Mouse (Mus musculus) frontal cortex, postnatal 36 days (tissue): ENCODE measurements at regions not wholly inside any gene's neighbourhood (a gene's known extent, or its start where the extent isn't known, plus 50 kb on each side); places are given as distances from the start of the nearest gene placed in this dataset.

Experiments
- DNase-seq, 2 experiments: peaks; one replicate each; pipeline ENCODE4 v3.0.0; 2022; ENCODE audit warnings: low spot score in 2 of 2

DNA sequence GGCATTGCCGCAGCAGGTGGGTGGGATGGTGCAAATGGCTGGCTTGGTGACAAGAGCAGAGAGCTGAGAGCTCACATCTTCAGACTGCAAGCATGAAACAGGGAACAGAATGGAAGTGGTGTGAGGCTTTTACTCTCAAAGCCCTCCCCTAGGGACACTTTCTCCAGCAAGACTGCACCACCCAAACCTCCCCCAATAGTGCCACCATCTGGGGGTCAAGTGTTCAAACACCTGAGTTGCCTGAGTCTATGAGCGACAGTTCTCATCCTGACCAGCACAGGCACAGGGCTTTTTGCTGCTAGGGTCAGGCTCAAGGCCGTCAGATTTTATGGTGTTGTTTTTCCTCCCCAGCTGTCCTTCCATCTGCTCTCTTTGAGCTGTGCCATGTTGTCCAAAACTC lies 337.9 kb upstream of the Eif4g2 start:
- no peak for DNase-seq

- DNase-seq: no peak
Measured at GRCm38 (mm10) chr7:111417735-111418134, 334.9 kb upstream of the Eif4g2 start.

DNA sequence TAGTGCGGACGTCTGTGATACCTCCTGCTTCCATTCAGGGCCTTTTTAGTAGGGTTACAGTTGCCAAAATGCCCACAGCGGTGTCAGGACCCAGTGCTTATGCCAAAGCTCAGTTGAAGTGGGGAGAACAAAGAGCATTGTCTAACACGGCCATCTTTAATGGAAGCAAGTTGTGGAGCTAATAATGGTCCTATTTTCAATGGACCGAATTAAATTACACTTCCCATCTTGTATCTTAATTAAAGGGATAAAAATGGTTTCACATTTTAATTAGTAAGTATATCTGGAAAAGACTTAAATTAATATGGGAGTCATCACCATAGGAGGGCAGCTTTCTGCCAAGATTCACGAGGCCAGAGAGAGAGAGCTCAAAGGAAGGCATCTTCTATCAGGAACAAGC lies 333.2 kb upstream of the Eif4g2 start:
- no peak for DNase-seq

DNA sequence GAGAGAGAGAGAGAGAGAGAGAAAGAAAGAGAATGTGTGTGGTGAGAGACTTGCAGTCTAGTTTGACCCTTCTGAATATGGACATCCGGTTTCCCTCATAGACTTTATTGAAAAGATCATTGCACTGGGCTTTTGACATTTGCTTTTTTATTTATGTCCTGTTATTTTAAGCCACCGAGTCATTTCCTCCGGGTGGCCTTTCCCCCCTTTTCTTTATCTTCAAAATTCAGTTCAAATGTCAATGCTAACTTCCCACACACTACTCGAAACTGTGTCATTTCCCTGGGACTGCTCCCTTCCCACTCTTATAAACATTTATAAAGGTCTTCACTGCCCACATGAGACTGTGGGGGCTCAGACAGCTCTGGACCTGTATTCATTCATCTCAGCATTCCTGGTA lies 330.9 kb upstream of the Eif4g2 start:
- no peak for DNase-seq

DNA sequence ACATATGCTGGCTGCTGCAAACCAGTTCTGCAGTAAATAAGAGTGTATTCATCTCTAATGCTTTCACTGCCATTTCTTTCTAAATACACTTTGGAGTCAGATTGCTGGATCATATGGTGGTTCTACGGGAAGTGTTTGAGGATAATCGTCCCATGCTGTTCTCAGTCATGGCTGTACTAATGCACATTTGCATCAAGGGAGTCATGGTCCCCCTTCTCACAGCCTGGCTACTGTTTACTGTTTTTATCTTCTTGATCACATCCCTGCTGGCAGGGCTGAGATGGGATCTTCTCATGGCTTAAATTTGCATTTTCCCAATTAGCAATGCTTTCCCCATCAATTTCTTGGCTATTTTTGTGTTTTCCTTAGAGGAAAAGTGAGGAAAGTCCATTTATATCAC lies 330.1 kb upstream of the Eif4g2 start:
- DNase-seq: no peak

- peak; percentile 19 to 45 for DNase-seq
Measured at GRCm38 (mm10) chr7:111411386-111411960, 328.6 kb upstream of the Eif4g2 start.

DNA sequence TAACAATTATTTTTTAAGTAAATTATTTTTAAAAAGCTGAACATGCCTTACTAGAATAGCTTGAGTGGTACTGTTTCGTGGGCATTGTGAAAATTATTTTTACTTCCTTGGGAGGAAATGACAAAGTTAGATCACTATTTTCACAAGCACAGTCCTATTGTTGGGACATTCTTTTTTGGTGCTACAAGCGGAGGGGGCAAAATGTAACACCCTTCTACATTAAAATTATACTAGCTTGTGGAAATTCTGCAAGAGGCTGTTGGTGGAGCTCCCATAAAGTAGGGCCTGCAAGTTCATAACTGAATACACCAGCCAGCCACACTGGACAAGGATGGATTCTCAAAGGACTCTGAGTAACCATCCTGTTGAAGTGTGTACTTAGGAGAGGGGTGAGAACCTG lies 313.1 kb upstream of the Eif4g2 start:
- peak in 1 of 2 experiments; percentile 49 for DNase-seq

- DNase-seq: no peak
Measured at GRCm38 (mm10) chr7:111395111-111395510, 312.3 kb upstream of the Eif4g2 start.

GRCm38 (mm10) chr7:111393846-111394245 lies 311.0 kb upstream of the Eif4g2 start:
- no peak for DNase-seq

- no peak for DNase-seq
Measured at GRCm38 (mm10) chr7:111389690-111390089, 306.9 kb upstream of the Eif4g2 start.

- no peak for DNase-seq
Measured at GRCm38 (mm10) chr7:111374534-111374933, 291.7 kb upstream of the Eif4g2 start.

GRCm38 (mm10) chr7:111373380-111374173 lies 290.7 kb upstream of the Eif4g2 start:
- no peak for DNase-seq

DNA sequence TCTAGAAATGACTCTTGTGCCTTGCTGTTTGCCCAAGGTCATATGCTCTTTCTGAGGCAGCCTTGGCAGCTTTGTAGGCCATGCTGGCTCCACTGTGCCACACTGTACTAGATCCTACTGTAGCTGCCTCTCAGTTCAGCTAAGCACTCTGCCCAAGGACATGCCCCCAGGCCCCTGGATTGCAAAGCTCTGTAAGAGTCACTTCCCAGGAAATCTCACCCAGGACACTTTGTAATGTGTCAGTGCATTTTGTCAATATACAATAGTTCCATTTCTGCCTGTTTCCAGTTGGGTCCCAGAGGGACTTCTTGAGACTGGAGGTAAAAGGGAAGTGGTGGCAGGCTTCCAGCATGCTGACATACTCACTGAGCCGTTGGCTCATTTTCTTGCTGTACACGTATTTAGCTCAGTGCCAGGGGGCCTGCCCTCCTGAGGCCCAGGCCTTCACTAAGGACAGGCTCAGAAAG lies 287.6 kb upstream of the Eif4g2 start:
- DNase-seq: no peak

GRCm38 (mm10) chr7:111368296-111369004 lies 285.6 kb upstream of the Eif4g2 start:
- DNase-seq: no peak

DNA sequence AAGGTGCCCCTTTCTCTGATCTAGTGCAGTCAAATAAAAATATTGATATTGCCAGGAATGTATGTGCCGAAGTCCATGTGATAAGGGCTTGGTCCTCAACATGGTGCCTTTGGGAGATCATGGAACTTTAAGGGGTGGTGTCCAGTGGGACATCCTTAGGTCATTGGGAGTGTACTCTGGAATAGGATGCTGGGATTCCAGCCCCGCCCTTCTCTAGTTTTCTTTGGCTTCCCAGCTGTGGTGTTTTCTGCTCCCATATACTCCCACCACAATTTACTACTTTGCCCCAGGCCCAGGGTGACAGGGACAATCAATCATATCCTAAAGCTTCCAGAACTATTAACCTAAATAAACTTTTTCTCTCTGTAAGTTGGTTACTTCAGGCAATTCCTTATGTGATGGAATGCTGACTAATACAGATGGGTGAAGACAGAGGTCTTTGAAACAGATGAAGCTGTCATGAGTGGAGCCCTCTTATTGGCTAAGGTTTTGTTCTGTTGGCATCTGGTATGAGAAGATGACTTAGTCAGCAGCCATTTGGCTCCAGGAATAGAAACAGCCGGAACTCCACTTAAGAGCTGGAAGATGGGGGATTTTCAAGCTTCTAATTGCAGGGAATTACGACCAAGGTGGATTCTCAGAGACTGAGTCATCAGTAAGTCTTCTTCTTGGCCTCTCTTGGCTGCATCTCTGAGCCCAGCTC lies 284.3 kb upstream of the Eif4g2 start:
- DNase-seq: no peak

- DNase-seq: peak in 1 of 2 experiments; percentile 28
Measured at GRCm38 (mm10) chr7:111365384-111365783, 282.6 kb upstream of the Eif4g2 start.

- DNase-seq: peak in 1 of 2 experiments; percentile 64
Measured at GRCm38 (mm10) chr7:111363206-111363605, 280.4 kb upstream of the Eif4g2 start.

DNA sequence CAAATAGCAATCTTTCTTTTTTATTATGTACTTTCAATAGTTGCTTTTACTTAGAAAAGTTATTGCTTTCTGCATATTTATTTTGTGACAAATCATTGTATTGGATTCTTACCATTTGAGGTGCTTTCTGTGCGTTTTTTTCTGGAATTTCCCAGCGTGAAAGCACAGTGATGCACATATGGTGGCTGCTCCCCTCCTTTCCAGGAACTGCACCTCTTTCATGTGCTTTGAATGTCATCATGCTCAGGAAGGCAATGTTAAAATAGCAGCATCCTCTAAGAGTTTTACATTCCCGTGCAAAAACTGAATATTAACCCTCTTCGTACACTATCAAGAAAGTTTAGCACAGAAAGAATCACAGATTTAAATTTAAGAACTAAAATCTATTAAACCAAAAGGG lies 279.8 kb upstream of the Eif4g2 start:
- DNase-seq: peak in 1 of 2 experiments; percentile 31

DNA sequence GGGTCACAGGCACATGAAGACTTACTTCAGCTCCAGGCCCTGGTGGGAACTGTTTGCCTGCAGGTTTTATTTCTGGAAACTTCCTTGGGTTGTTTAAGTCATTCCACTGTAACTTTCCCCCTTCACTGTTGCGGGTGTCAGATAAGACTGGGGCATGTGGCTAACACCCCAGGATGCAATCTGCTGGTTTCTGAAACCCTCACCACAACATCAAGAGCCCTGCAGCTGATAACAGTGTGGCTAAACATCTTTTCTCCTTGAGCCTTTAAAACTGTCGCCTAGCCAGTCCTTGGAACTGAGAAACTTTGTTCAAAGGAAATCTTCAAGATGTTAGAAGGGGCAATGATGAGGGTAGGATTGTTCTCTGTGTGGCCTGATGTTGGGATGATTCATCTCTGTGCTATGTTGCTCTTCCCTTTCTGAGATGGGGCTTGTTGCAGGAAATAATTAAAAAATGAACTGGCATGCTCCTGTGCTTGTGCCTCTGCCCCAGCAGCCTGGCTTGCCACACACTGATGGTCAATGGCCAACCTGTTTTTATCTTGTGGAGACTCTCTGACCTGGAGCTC lies 272.3 kb upstream of the Eif4g2 start:
- DNase-seq: no peak

DNA sequence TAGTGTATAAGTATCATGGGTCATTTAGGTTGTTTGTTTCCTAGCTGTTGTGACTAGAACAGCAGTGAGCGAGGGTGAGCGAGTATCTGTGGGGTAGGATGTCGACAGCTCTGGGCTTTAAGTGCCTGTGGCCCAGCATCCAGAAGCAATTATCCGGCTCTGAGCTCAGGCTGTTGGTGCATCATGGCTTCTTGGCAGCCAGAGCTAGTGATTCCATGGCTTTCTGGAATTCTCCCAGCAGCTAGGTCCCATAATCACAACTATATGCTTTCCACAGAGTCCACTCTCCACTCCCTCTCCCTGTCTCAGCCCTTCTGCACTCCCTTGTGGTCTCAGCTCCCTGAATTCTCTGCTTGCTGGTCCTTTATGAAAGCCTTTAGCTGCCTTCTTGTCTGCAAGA lies 271.2 kb upstream of the Eif4g2 start:
- no peak for DNase-seq

DNA sequence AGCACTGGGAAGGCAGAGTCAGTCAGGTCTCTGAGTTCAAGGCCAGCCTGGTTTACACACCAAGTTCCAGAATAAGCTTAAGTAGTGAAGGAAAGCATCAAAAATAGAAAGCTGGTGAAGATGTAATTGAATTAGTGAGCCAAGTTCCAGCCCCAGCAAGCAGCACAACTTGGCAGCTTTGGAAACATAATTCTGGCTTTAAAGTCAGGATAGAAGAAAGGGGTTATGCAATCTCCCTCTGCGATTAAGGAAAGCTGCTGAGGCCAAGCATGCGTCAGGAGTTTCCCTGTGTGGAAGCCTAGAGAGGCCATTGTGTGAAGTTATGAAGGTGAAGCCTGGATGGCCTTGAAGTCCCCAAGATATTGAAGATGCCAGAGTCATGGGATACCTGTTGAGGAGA lies 269.3 kb upstream of the Eif4g2 start:
- peak in 1 of 2 experiments; percentile 33 for DNase-seq

DNA sequence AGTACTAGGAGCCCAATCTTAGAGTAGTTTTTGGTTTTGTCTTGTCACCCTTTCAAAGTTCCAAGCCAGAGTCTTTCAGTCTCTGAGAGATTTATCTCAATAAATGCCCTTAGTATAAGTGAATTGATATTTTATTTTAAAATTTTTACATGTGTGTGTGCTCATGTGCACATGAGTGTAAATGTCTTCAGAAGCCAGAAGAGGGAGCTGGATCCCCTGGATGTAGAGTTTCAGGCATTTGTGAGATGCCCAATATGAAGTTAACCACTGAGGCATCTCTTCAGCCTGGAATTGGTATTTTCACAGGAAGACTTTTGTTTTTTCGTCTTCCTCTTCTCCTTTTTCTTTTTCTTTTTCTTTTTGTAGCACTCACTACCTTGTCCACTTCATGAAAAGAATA lies 262.3 kb upstream of the Eif4g2 start:
- no peak for DNase-seq
